Mouse (Mus musculus): ENCODE results near the gene Sp4. TPM values are rescaled to one million over a fixed set of nuclear protein-coding genes. Genes with fewer than 3 reads are reported as not detected.

The Sp4 gene
- total and polyA plus RNA-seq, 3 experiments: 4.2 to 6.6 (median 5.7) TPM

DNA sequence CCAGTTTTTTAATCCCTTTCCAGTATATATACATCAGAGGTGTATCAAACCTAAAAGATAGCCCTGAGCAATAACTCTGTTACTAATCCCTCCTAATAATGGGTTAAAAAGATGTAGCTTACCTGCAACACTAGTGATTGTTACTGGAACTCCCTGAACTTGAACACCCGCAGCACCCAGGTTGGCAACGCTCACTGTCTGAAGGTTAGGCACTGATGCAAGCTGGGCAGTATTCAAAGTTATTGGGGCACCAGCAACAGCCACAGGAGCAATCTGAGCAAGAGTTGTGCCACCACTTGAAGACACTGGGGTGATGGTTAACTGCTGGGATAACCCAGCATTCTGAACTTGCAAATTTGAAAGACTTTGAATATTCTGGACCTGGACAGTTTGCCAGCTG is 2.7 kb downstream of the Sp4 start:
- H3K9me3 ChIP-seq (replicated peaks; ENCODE audit: low read length): no peaks in the 10 kb centered on the region
- no peak overlapping the region for H3K4me3 ChIP-seq (replicated peaks in 1 of 3; ENCODE audit: low read depth in 2 of 3, low read length in 2 of 3, poor library complexity in 1 of 3)
- in situ Hi-C loops (cut with MboI; ENCODE audit: low pct_ligation_motif_present, low pct_unique_long_range_greater_than_20kb, low sequenced_read_pairs): no loop called here
- H3K79me2 ChIP-seq (replicated peaks; ENCODE audit: control insufficient read depth, extremely low read depth, insufficient read depth, poor library complexity, severe bottlenecking): no peaks in the 10 kb centered on the region
- no peaks in the 10 kb centered on the region for H3K27me3 ChIP-seq (replicated peaks)
- DNase-seq (ENCODE audit: extremely low read depth): no peak
- no peak overlapping the region for H3K4me2 ChIP-seq (ENCODE audit: insufficient read depth, low read depth, poor library complexity, severe bottlenecking)
- peaks cover 0 to 31% of the 10 kb centered on the region in 2 experiments; a peak in 2 of 4 replicates for H3K4me1 ChIP-seq (ENCODE audit: control insufficient read depth in 1 of 2, insufficient read depth in 2 of 2)
- H3K36me3 ChIP-seq (replicated peaks in 1 of 2; ENCODE audit: control insufficient read depth in 1 of 2, insufficient read depth in 1 of 2, low read length in 1 of 2): peaks cover 0 to 12% of the 10 kb centered on the region in 2 experiments
- dilution Hi-C loops (cut with MboI; ENCODE audit: extremely low pct_ligation_motif_present, extremely low pct_unique_long_range_greater_than_20kb, low sequenced_read_pairs): no loop called here
- no peak overlapping the region for H3K9ac ChIP-seq (ENCODE audit: insufficient read depth, low read depth)
- TF ChIP-seq E2F4 (IDR thresholded peaks at IDR 0.05; ENCODE audit: insufficient replicate concordance, low read depth, low read length): no peak
- no peak overlapping the region for H3K27ac ChIP-seq (ENCODE audit: insufficient read depth, low read depth)

DNA sequence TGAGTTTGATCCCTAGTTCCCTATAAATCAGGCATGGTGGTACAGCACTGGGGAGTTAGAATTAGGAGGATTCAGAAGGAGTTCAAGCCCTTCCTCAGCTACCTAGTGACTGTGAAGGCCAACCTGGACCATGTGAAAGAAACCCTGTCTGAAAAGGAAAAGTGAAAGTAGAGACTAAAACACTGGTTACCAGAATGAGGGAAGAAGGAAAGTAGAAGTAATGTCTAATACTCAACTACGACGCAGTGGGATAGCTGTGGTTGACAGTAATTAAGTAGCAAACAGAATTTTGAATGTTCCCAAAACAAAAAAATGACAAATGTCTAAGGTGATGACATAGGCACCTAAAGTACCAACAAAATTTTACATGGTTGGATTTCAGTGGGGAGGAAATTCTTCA is 5.0 kb downstream of the Sp4 start:
- Histone ChIP-seq H3K4me1 (ENCODE audit: control insufficient read depth in 1 of 2, insufficient read depth in 2 of 2) (peaks cover 0 to 25% of the 10 kb centered on the region in 2 experiments; a peak in 1 of 4 replicates), H3K4me2 (ENCODE audit: insufficient read depth, low read depth, poor library complexity, severe bottlenecking) (peak overlapping the region; percentile 94), H3K27me3 (replicated peaks) (no peaks in the 10 kb centered on the region), H3K36me3 (replicated peaks in 1 of 2; ENCODE audit: control insufficient read depth in 1 of 2, insufficient read depth in 1 of 2, low read length in 1 of 2) (peaks cover 0 to 12% of the 10 kb centered on the region in 2 experiments), H3K79me2 (replicated peaks; ENCODE audit: control insufficient read depth, extremely low read depth, insufficient read depth, poor library complexity, severe bottlenecking) (no peaks in the 10 kb centered on the region), H3K27ac (ENCODE audit: insufficient read depth, low read depth) (no peak overlapping the region), H3K4me3 (replicated peaks in 1 of 3; ENCODE audit: low read depth in 2 of 3, low read length in 2 of 3, poor library complexity in 1 of 3) (peak overlapping the region in 2 of 3 experiments; percentile 7 to 28), H3K9me3 (replicated peaks; ENCODE audit: low read length) (no peaks in the 10 kb centered on the region), H3K9ac (ENCODE audit: insufficient read depth, low read depth) (peak overlapping the region; percentile 48)
- TF ChIP-seq EP300 (IDR thresholded peaks at IDR 0.05; ENCODE audit: low read length) (peak; percentile 35), TCF12 (IDR thresholded peaks at IDR 0.05; ENCODE audit: low read depth, low read length) (0 out of 2 replicates have a peak, but pooled peaks have one; percentile 6), ETS1 (conservative IDR thresholded peaks at IDR 0.05; ENCODE audit: low read depth, low read length) (peak; percentile 14; the same call in 1 of the 2 replicates), SMC3 (IDR thresholded peaks at IDR 0.05; ENCODE audit: low read depth, low read length) (no peak), CHD2 (IDR thresholded peaks at IDR 0.05; ENCODE audit: low read length) (no peak), MAZ (IDR thresholded peaks at IDR 0.05; ENCODE audit: low read depth, low read length) (no peak), MEF2A (IDR thresholded peaks at IDR 0.05; ENCODE audit: borderline replicate concordance, low read depth, low read length) (0 out of 2 replicates have a peak, but pooled peaks have one; percentile 11)
- peak; percentile 38 for DNase-seq (ENCODE audit: extremely low read depth)
- dilution Hi-C loops (cut with MboI; ENCODE audit: extremely low pct_ligation_motif_present, extremely low pct_unique_long_range_greater_than_20kb, low sequenced_read_pairs): no loop called here
- in situ Hi-C loops (cut with MboI; ENCODE audit: low pct_ligation_motif_present, low pct_unique_long_range_greater_than_20kb, low sequenced_read_pairs): no loop called here

DNA sequence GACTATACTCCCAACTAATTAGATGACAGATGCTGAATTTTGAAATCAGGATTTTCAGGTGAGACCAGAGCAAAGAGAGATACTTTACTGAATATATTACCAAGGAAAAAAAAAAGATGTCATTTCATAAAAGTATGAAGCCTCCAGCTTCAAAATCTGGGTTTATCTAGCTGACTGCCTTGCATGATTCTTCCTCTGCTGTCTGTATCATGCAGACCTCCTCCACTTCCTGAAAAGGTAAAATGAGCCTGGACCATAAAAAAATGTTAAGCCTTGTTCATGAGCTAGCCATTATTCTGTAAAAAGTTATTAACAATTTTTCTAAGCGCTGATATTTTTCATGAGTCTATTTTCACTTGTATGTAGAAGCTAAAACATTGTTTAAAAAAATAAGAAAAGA is 5.4 kb downstream of the Sp4 start:
- in situ Hi-C loops (cut with MboI; ENCODE audit: low pct_ligation_motif_present, low pct_unique_long_range_greater_than_20kb, low sequenced_read_pairs) (no loop called here), dilution Hi-C loops (cut with MboI; ENCODE audit: extremely low pct_ligation_motif_present, extremely low pct_unique_long_range_greater_than_20kb, low sequenced_read_pairs) (no loop called here)
- H3K9ac ChIP-seq (ENCODE audit: insufficient read depth, low read depth): peak overlapping the region; percentile 48
- no peak overlapping the region for H3K4me3 ChIP-seq (replicated peaks in 1 of 3; ENCODE audit: low read depth in 2 of 3, low read length in 2 of 3, poor library complexity in 1 of 3)
- peaks cover 0 to 12% of the 10 kb centered on the region in 2 experiments for H3K36me3 ChIP-seq (replicated peaks in 1 of 2; ENCODE audit: control insufficient read depth in 1 of 2, insufficient read depth in 1 of 2, low read length in 1 of 2)
- no peaks in the 10 kb centered on the region for H3K27me3 ChIP-seq (replicated peaks)
- H3K79me2 ChIP-seq (replicated peaks; ENCODE audit: control insufficient read depth, extremely low read depth, insufficient read depth, poor library complexity, severe bottlenecking): no peaks in the 10 kb centered on the region
- no peak overlapping the region for H3K27ac ChIP-seq (ENCODE audit: insufficient read depth, low read depth)
- peak overlapping the region; percentile 94 for H3K4me2 ChIP-seq (ENCODE audit: insufficient read depth, low read depth, poor library complexity, severe bottlenecking)
- H3K4me1 ChIP-seq (ENCODE audit: control insufficient read depth in 1 of 2, insufficient read depth in 2 of 2): peaks cover 0 to 25% of the 10 kb centered on the region in 2 experiments; a peak in 1 of 4 replicates
- peak; percentile 7 for DNase-seq (ENCODE audit: extremely low read depth)
- TF ChIP-seq POLR2A (IDR thresholded peaks at IDR 0.05; ENCODE audit: low read depth, low read length) (no peak), CHD1 (IDR thresholded peaks at IDR 0.05; ENCODE audit: low read depth, low read length) (no peak), MEF2A (IDR thresholded peaks at IDR 0.05; ENCODE audit: borderline replicate concordance, low read depth, low read length) (no peak), NRF1 (IDR thresholded peaks at IDR 0.05; ENCODE audit: low read depth, low read length) (no peak), CTCF (conservative IDR thresholded peaks at IDR 0.05 in 1 of 2, IDR thresholded peaks at IDR 0.05 in 1 of 2; ENCODE audit: low read depth in 2 of 2, low read length in 2 of 2) (no peak), ZMIZ1 (IDR thresholded peaks at IDR 0.05; ENCODE audit: low read depth, low read length) (no peak), EP300 (IDR thresholded peaks at IDR 0.05; ENCODE audit: low read length) (no peak), ELF1 (IDR thresholded peaks at IDR 0.05; ENCODE audit: low read depth, low read length) (no peak), MAX (IDR thresholded peaks at IDR 0.05; ENCODE audit: low read length) (no peak), SMC3 (IDR thresholded peaks at IDR 0.05; ENCODE audit: low read depth, low read length) (no peak), CHD2 (IDR thresholded peaks at IDR 0.05; ENCODE audit: low read length) (no peak), PAX5 (IDR thresholded peaks at IDR 0.05; ENCODE audit: low read length) (no peak), USF2 (conservative IDR thresholded peaks at IDR 0.05; ENCODE audit: low read depth, low read length) (no peak), HCFC1 (IDR thresholded peaks at IDR 0.05; ENCODE audit: low read depth, low read length) (no peak), MXI1 (IDR thresholded peaks at IDR 0.05; ENCODE audit: low read depth, low read length) (no peak), JUN (IDR thresholded peaks at IDR 0.05; ENCODE audit: insufficient read depth, low read depth, low read length) (no peak), USF1 (IDR thresholded peaks at IDR 0.05; ENCODE audit: low read depth, low read length) (no peak)
- H3K9me3 ChIP-seq (replicated peaks; ENCODE audit: low read length): no peaks in the 10 kb centered on the region
